Mouse (Mus musculus) limb, embryonic 10.5 days (tissue): ENCODE measurements around the gene Kndc1. TPM values are rescaled to one million over a fixed set of nuclear protein-coding genes. Genes with fewer than 3 reads are reported as not detected.

Source experiments
- DNase-seq: peaks from one replicate; pipeline ENCODE4 v3.0.0-alpha.2; 2017; ENCODE audit warnings: low spot score
- H3K27ac ChIP-seq: fragments of 300-500 bp; sonication (generic); 2 replicates; pipeline ENCODE4 v1.5.1; 2016; ENCODE audit warnings: mild to moderate bottlenecking
- H3K27me3 ChIP-seq: fragments of 300-500 bp; sonication (generic); 2 replicates; pipeline ENCODE4 v1.6.1; 2016; ENCODE audit warnings: low read depth, mild to moderate bottlenecking; ENCODE audit not compliant: poor library complexity, severe bottlenecking
- H3K36me3 ChIP-seq: fragments of 300-500 bp; sonication (generic); 2 replicates; pipeline ENCODE4 v1.6.1; 2016; ENCODE audit warnings: mild to moderate bottlenecking, moderate library complexity
- H3K4me1 ChIP-seq: fragments of 300-500 bp; sonication (generic); 2 replicates; pipeline ENCODE4 v1.6.1; 2016
- H3K4me3 ChIP-seq: fragments of 300-500 bp; sonication (generic); 2 replicates; pipeline ENCODE4 v1.5.1; 2016; ENCODE audit warnings: mild to moderate bottlenecking, moderate library complexity
- H3K9me3 ChIP-seq: fragments of 300-500 bp; sonication (generic); replicated peaks from 2 replicates; pipeline ENCODE4 v1.6.1; 2016; ENCODE audit warnings: mild to moderate bottlenecking
- whole genome bisulfite sequencing: fragments of 180-500 bp; shearing (Covaris S2); methylation state at CpG from one replicate; pipeline ENCODE4 v1.1.7; 2016; 5-methylcytosine and 5-hydroxymethylcytosine counted together
- polyA plus RNA-seq: library from polyadenylated mRNA; unstranded; fragments of >200 nt; fragmentation: Nextera tagmentation; extraction: Ambion mirVana; gene quantifications from 2 replicates; pipeline ENCODE4 v1.2.1, GENCODE M21; 2016

Gene Kndc1
- not detected in 2 replicates for polyA plus RNA-seq

GRCm38 (mm10) chr7:139894655-139895557, at the start of gene Kndc1:
Kndc1 (plus strand) TSS chr7:139894696.
- Histone ChIP-seq H3K36me3 (no peaks in the 10 kb centered on the region), H3K27me3 (peaks cover 72% of the 10 kb centered on the region), H3K27ac (no peak within 1 kb of the TSS), H3K4me3 (peak within 1 kb of the TSS; percentile 56), H3K9me3 (no peaks in the 10 kb centered on the region), H3K4me1 (peaks cover 9% of the 10 kb centered on the region)
- WGBS, result 2% methylated on average over 50 of the region's 50 CpGs
- DNase-seq, result peak; percentile 59

GRCm38 (mm10) chr7:139845101-139845500, 49.4 kb upstream of the Kndc1 start:
- Histone ChIP-seq H3K27me3 (no peaks in the 10 kb centered on the region), H3K36me3 (no peaks in the 10 kb centered on the region), H3K4me3 (no peak overlapping the region), H3K4me1 (peaks cover 13% of the 10 kb centered on the region), H3K27ac (no peak overlapping the region), H3K9me3 (no peaks in the 10 kb centered on the region)
- no peak for DNase-seq
- WGBS, result 76% methylated on average over 2 of the region's 2 CpGs

- H3K27me3 ChIP-seq, result no peaks in the 10 kb centered on the region
- H3K9me3 ChIP-seq, result no peaks in the 10 kb centered on the region
- 40% methylated on average over 6 of the region's 6 CpGs for WGBS
- no peak overlapping the region for H3K27ac ChIP-seq
- H3K36me3 ChIP-seq, result no peaks in the 10 kb centered on the region
- no peak overlapping the region for H3K4me3 ChIP-seq
- DNase-seq, result no peak
- H3K4me1 ChIP-seq, result peaks cover 17% of the 10 kb centered on the region
Observed at GRCm38 (mm10) chr7:139850152-139850551, 44.3 kb upstream of the Kndc1 start.

- H3K36me3 ChIP-seq, result no peaks in the 10 kb centered on the region
- DNase-seq, result no peak
- WGBS, result 80% methylated on average over 5 of the region's 5 CpGs
- no peaks in the 10 kb centered on the region for H3K9me3 ChIP-seq
- H3K27me3 ChIP-seq, result no peaks in the 10 kb centered on the region
- peaks cover 17% of the 10 kb centered on the region for H3K4me1 ChIP-seq
- no peak overlapping the region for H3K27ac ChIP-seq
- no peak overlapping the region for H3K4me3 ChIP-seq
Observed at GRCm38 (mm10) chr7:139850677-139851076, 43.8 kb upstream of the Kndc1 start.

GRCm38 (mm10) chr7:139851098-139851497, 43.4 kb upstream of the Kndc1 start:
- Histone ChIP-seq H3K36me3 (no peaks in the 10 kb centered on the region), H3K27me3 (no peaks in the 10 kb centered on the region), H3K27ac (no peak overlapping the region), H3K4me1 (peaks cover 17% of the 10 kb centered on the region), H3K9me3 (no peaks in the 10 kb centered on the region), H3K4me3 (no peak overlapping the region)
- no peak for DNase-seq
- 75% methylated on average over 6 of the region's 6 CpGs for WGBS

- Histone ChIP-seq H3K4me1 (peaks cover 2% of the 10 kb centered on the region; the same call in 1 of the 2 replicates), H3K27ac (no peak overlapping the region)
- 89% methylated on average over 11 of the region's 11 CpGs for WGBS
Observed at GRCm38 (mm10) chr7:139855261-139855660, 39.2 kb upstream of the Kndc1 start.

GRCm38 (mm10) chr7:139861411-139861810, 33.1 kb upstream of the Kndc1 start:
- 32% methylated on average over 3 of the region's 3 CpGs for WGBS
- DNase-seq, result peak; percentile 77

More at GRCm38 (mm10) chr7:139855261-139855660, 39.2 kb upstream of the Kndc1 start:
- Histone ChIP-seq H3K9me3 (no peaks in the 10 kb centered on the region), H3K4me3 (no peak overlapping the region), H3K27me3 (no peaks in the 10 kb centered on the region), H3K36me3 (no peaks in the 10 kb centered on the region)
- DNase-seq, result no peak

GRCm38 (mm10) chr7:139863076-139863475, 31.4 kb upstream of the Kndc1 start:
- H3K27me3 ChIP-seq, result no peaks in the 10 kb centered on the region
- DNase-seq, result no peak
- no peak overlapping the region for H3K4me3 ChIP-seq
- no peaks in the 10 kb centered on the region for H3K9me3 ChIP-seq
- no peak overlapping the region for H3K27ac ChIP-seq
- 85% methylated on average over 2 of the region's 2 CpGs for WGBS
- no peaks in the 10 kb centered on the region for H3K4me1 ChIP-seq
- H3K36me3 ChIP-seq, result no peaks in the 10 kb centered on the region

More at GRCm38 (mm10) chr7:139861411-139861810, 33.1 kb upstream of the Kndc1 start:
- Histone ChIP-seq H3K27me3 (no peaks in the 10 kb centered on the region), H3K9me3 (no peaks in the 10 kb centered on the region), H3K36me3 (no peaks in the 10 kb centered on the region), H3K4me3 (no peak overlapping the region), H3K4me1 (no peaks in the 10 kb centered on the region), H3K27ac (no peak overlapping the region)

GRCm38 (mm10) chr7:139864253-139864652, 30.2 kb upstream of the Kndc1 start:
- H3K27ac ChIP-seq, result no peak overlapping the region
- no peaks in the 10 kb centered on the region for H3K4me1 ChIP-seq
- H3K36me3 ChIP-seq, result no peaks in the 10 kb centered on the region
- H3K27me3 ChIP-seq, result no peaks in the 10 kb centered on the region
- no peak for DNase-seq
- no peak overlapping the region for H3K4me3 ChIP-seq
- WGBS, result 41% methylated on average over 2 of the region's 2 CpGs
- H3K9me3 ChIP-seq, result no peaks in the 10 kb centered on the region

GRCm38 (mm10) chr7:139864871-139865270, 29.6 kb upstream of the Kndc1 start:
- 83% methylated on average over 1 of the region's 1 CpGs for WGBS

GRCm38 (mm10) chr7:139871014-139871413, 23.5 kb upstream of the Kndc1 start:
- Histone ChIP-seq H3K27ac (no peak overlapping the region), H3K27me3 (no peaks in the 10 kb centered on the region), H3K4me1 (no peaks in the 10 kb centered on the region), H3K9me3 (no peaks in the 10 kb centered on the region), H3K36me3 (no peaks in the 10 kb centered on the region), H3K4me3 (no peak overlapping the region)
- WGBS, result 94% methylated on average over 5 of the region's 5 CpGs
- no peak for DNase-seq

More at GRCm38 (mm10) chr7:139864871-139865270, 29.6 kb upstream of the Kndc1 start:
- no peak overlapping the region for H3K4me3 ChIP-seq
- no peaks in the 10 kb centered on the region for H3K27me3 ChIP-seq
- DNase-seq, result no peak
- H3K4me1 ChIP-seq, result no peaks in the 10 kb centered on the region
- no peak overlapping the region for H3K27ac ChIP-seq
- H3K36me3 ChIP-seq, result no peaks in the 10 kb centered on the region
- no peaks in the 10 kb centered on the region for H3K9me3 ChIP-seq

- H3K4me3 ChIP-seq, result no peak overlapping the region
- DNase-seq, result no peak
- no peaks in the 10 kb centered on the region for H3K36me3 ChIP-seq
- no peak overlapping the region for H3K27ac ChIP-seq
- H3K9me3 ChIP-seq, result no peaks in the 10 kb centered on the region
- H3K27me3 ChIP-seq, result no peaks in the 10 kb centered on the region
- H3K4me1 ChIP-seq, result no peaks in the 10 kb centered on the region
- WGBS, result 75% methylated on average over 10 of the region's 10 CpGs
Observed at GRCm38 (mm10) chr7:139877167-139877792, 17.2 kb upstream of the Kndc1 start.

GRCm38 (mm10) chr7:139878122-139878521, 16.4 kb upstream of the Kndc1 start:
- H3K4me1 ChIP-seq, result no peaks in the 10 kb centered on the region
- no peaks in the 10 kb centered on the region for H3K9me3 ChIP-seq
- no peak overlapping the region for H3K27ac ChIP-seq
- no peaks in the 10 kb centered on the region for H3K27me3 ChIP-seq
- DNase-seq, result no peak
- H3K36me3 ChIP-seq, result no peaks in the 10 kb centered on the region
- WGBS, result 89% methylated on average over 5 of the region's 5 CpGs
- no peak overlapping the region for H3K4me3 ChIP-seq
